8 mouse cellular contexts compared by ENCODE assay signal in genomic region chr11:119943428-119943988, GRCm38 (mm10). TPM values are rescaled to one million over a fixed set of nuclear protein-coding genes. Genes with fewer than 3 reads are reported as not detected.
DNase-seq lines count a peak whose midpoint lies in the region; ATAC-seq and TF ChIP-seq lines count a peak whose summit lies in the region.

No protein-coding gene starts in this region.

- H3K9me3 ChIP-seq in lung, embryonic 14.5 days (ENCODE audit: low read depth, low read length), result no peaks in the 10 kb centered on the region
- no peaks in the 10 kb centered on the region for H3K9me3 ChIP-seq in forebrain, embryonic 12.5 days
- H3K9me3 ChIP-seq in kidney, postnatal 0 days (replicated peaks; ENCODE audit: low read length), result no peaks in the 10 kb centered on the region
- H3K9me3 ChIP-seq in midbrain, embryonic 10.5 days (replicated peaks), result no peaks in the 10 kb centered on the region

- TF ChIP-seq POLR2A in bone marrow macrophage, adult 2 months (IDR thresholded peaks at IDR 0.05; ENCODE audit: borderline replicate concordance, low read depth, low read length), result no peak

- H3K36me3 ChIP-seq in lung, embryonic 14.5 days (ENCODE audit: insufficient read depth), result no peaks in the 10 kb centered on the region
- no peaks in the 10 kb centered on the region for H3K36me3 ChIP-seq in forebrain, embryonic 12.5 days (replicated peaks)
- no peaks in the 10 kb centered on the region for H3K36me3 ChIP-seq in kidney, postnatal 0 days (ENCODE audit: insufficient read depth, low read length)
- H3K36me3 ChIP-seq in midbrain, embryonic 10.5 days, result no peaks in the 10 kb centered on the region

- peak; percentile 65 for DNase-seq in lung, embryonic 14.5 days
- DNase-seq in lung, postnatal 4 days, result no peak
- no peak for DNase-seq in kidney, postnatal 0 days (ENCODE audit: low spot score)
- DNase-seq in midbrain, embryonic 10.5 days (ENCODE audit: low spot score), result no peak
- DNase-seq in urinary bladder, postnatal 10 days (ENCODE audit: low spot score), result no peak
- DNase-seq in testis, postnatal 10 days (ENCODE audit: low spot score), result no peak

- ATAC-seq in lung, embryonic 14.5 days (ENCODE audit: insufficient read depth), result 0 out of 2 replicates have a peak, but pooled peaks have one; percentile 11
- ATAC-seq in forebrain, embryonic 12.5 days (ENCODE audit: low FRiP score), result peak; percentile 33; the same call in 1 of the 2 replicates
- peak; percentile 4 for ATAC-seq in kidney, postnatal 0 days (replicated peaks; ENCODE audit: low FRiP score, low read depth)

- peak overlapping the region; percentile 76 for H3K4me3 ChIP-seq in lung, embryonic 14.5 days (ENCODE audit: low read depth, low read length)
- H3K4me3 ChIP-seq in bone marrow macrophage, adult 2 months (ENCODE audit: insufficient read depth, low read length), result peak overlapping the region; percentile 87
- peak overlapping the region; percentile 68 for H3K4me3 ChIP-seq in forebrain, embryonic 12.5 days (replicated peaks)
- peak overlapping the region; percentile 60 for H3K4me3 ChIP-seq in kidney, postnatal 0 days (replicated peaks; ENCODE audit: low read depth, low read length)
- H3K4me3 ChIP-seq in midbrain, embryonic 10.5 days, result peak overlapping the region; percentile 85

- peak overlapping the region; percentile 75 for H3K9ac ChIP-seq in lung, embryonic 14.5 days
- peak overlapping the region; percentile 75 for H3K9ac ChIP-seq in forebrain, embryonic 12.5 days
- H3K9ac ChIP-seq in kidney, postnatal 0 days (ENCODE audit: low read depth, low read length), result peak overlapping the region; percentile 73

- peaks cover 29% of the 10 kb centered on the region for H3K4me1 ChIP-seq in lung, embryonic 14.5 days (ENCODE audit: insufficient read depth)
- H3K4me1 ChIP-seq in bone marrow macrophage, adult 2 months (ENCODE audit: control insufficient read depth, insufficient read depth, low read length), result peaks cover 34% of the 10 kb centered on the region
- peaks cover 57% of the 10 kb centered on the region for H3K4me1 ChIP-seq in forebrain, embryonic 12.5 days
- H3K4me1 ChIP-seq in kidney, postnatal 0 days (replicated peaks; ENCODE audit: insufficient read depth, low read length), result peaks cover 40% of the 10 kb centered on the region
- H3K4me1 ChIP-seq in midbrain, embryonic 10.5 days, result peaks cover 65% of the 10 kb centered on the region

- peak; percentile 44 for TF ChIP-seq CTCF in lung, embryonic 14.5 days (IDR thresholded peaks at IDR 0.05; ENCODE audit: low read depth)
- no peak for TF ChIP-seq CTCF in bone marrow macrophage, adult 2 months (IDR thresholded peaks at IDR 0.05; ENCODE audit: low read depth, low read length)
- TF ChIP-seq CTCF in kidney, postnatal 0 days (IDR thresholded peaks at IDR 0.05; ENCODE audit: low read depth), result peak; percentile 28; the same call in 1 of the 2 replicates

- H3K27ac ChIP-seq in lung, embryonic 14.5 days (ENCODE audit: low read depth), result peak overlapping the region; percentile 60
- no peak overlapping the region for H3K27ac ChIP-seq in bone marrow macrophage, adult 2 months (ENCODE audit: insufficient read depth, low read depth, low read length)
- H3K27ac ChIP-seq in forebrain, embryonic 12.5 days, result 0 out of 2 replicates have a peak overlapping the region, but pooled peaks have one; percentile 54
- no peak overlapping the region for H3K27ac ChIP-seq in kidney, postnatal 0 days
- H3K27ac ChIP-seq in midbrain, embryonic 10.5 days (replicated peaks), result peak overlapping the region; percentile 86

- H3K4me2 ChIP-seq in lung, embryonic 14.5 days, result peak overlapping the region; percentile 98
- H3K4me2 ChIP-seq in forebrain, embryonic 12.5 days, result peak overlapping the region; percentile 99
- H3K4me2 ChIP-seq in kidney, postnatal 0 days (ENCODE audit: low read length), result peak overlapping the region; percentile 74

- H3K27me3 ChIP-seq in lung, embryonic 14.5 days (ENCODE audit: insufficient read depth, low read length), result no peaks in the 10 kb centered on the region
- H3K27me3 ChIP-seq in forebrain, embryonic 12.5 days, result peaks cover 25% of the 10 kb centered on the region
- no peaks in the 10 kb centered on the region for H3K27me3 ChIP-seq in kidney, postnatal 0 days (ENCODE audit: insufficient read depth, low read length)
- peaks cover 56% of the 10 kb centered on the region for H3K27me3 ChIP-seq in midbrain, embryonic 10.5 days (ENCODE audit: low read depth, poor library complexity, severe bottlenecking)

- WGBS in lung, embryonic 14.5 days, result 2% methylated on average over 32 of the region's 32 CpGs
- WGBS in forebrain, embryonic 12.5 days, result 9% methylated on average over 31 of the region's 32 CpGs
- under 1% methylated on average over 32 of the region's 32 CpGs for WGBS in kidney, postnatal 0 days
- WGBS in midbrain, embryonic 10.5 days, result 10% methylated on average over 32 of the region's 32 CpGs

RNA-seq across cellular contexts. Expression of gene Baiap2, which starts 0.9 kb away (rescaled TPM):
- 20.4 and 20.5 TPM in 2 replicates for polyA plus RNA-seq in lung, embryonic 14.5 days (2014; fragmentation: Nextera tagmentation; extraction: Ambion mirVana)
- 38.5 and 41.8 TPM in 2 replicates for polyA plus RNA-seq in bone marrow macrophage, adult 2 months (2012; ENCODE audit: insufficient read depth, insufficient read length, missing spikeins)
- polyA plus RNA-seq in forebrain, embryonic 12.5 days (2016; fragmentation: Nextera tagmentation; extraction: Ambion mirVana), result 11.2 and 12.0 TPM in 2 replicates
- polyA plus RNA-seq in kidney, postnatal 0 days (2015; fragmentation: Nextera tagmentation; extraction: Ambion mirVana), result 21.4 and 23.8 TPM in 2 replicates
- polyA plus RNA-seq in midbrain, embryonic 10.5 days (2016; fragmentation: Nextera tagmentation; extraction: Ambion mirVana), result 9.4 and 11.3 TPM in 2 replicates

RNA-seq across cellular contexts. Expression of gene Chmp6, which starts 30.3 kb away (rescaled TPM):
- 94.3 and 104 TPM in 2 replicates for polyA plus RNA-seq in lung, embryonic 14.5 days (2014; fragmentation: Nextera tagmentation; extraction: Ambion mirVana)
- polyA plus RNA-seq in bone marrow macrophage, adult 2 months (2012; ENCODE audit: insufficient read depth, insufficient read length, missing spikeins), result 34.0 and 34.8 TPM in 2 replicates
- polyA plus RNA-seq in forebrain, embryonic 12.5 days (2016; fragmentation: Nextera tagmentation; extraction: Ambion mirVana), result 100 TPM in 2 replicates
- 120 and 125 TPM in 2 replicates for polyA plus RNA-seq in kidney, postnatal 0 days (2015; fragmentation: Nextera tagmentation; extraction: Ambion mirVana)
- polyA plus RNA-seq in midbrain, embryonic 10.5 days (2016; fragmentation: Nextera tagmentation; extraction: Ambion mirVana), result 116 and 118 TPM in 2 replicates

Comparison
In these comparisons a context has a peak if more than half of its experiments do, and no peak if none do; other contexts are left out.
1. H3K27ac ChIP-seq: peak in lung, embryonic 14.5 days (single experiment), forebrain, embryonic 12.5 days (single experiment) and midbrain, embryonic 10.5 days (single experiment); none in bone marrow macrophage, adult 2 months (single experiment) and kidney, postnatal 0 days (single experiment).
2. Peak in every context shown above with its lines, with median percentiles within 50 percentile points of each other: ATAC-seq, H3K4me2 ChIP-seq, H3K4me3 ChIP-seq and H3K9ac ChIP-seq.